In the genomic region with DNA sequence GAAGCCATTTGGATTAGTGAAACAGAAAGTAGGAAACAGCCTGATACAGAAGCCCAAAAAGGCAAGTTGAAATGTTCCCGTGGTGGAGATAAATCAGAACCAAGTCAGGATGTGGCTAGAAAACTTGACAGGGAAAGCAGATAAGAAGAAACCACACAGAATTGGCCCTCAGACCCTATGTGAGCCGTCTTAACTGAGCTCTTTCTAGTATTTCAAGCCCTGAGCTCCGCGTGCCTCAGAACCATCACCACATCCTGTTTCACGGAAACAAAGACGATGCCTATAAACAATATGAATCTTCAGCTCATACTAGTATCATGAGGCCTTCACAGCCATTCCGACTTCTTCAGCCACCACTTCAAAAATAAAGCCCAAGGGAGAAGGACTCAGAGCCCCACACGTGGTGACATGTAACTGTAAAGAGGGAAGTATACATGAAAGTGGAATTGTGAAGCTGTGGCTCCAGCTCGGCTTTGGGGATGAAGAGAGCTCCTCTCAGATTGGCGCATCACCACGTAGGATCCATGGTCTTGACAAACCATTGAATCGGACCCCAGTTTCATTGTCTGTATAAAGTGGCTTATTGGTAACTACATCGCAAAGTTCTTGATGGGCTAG, we compare ENCODE assay signal across 15 mouse cellular contexts.
DNase-seq lines count a peak whose midpoint lies in the region; ATAC-seq and TF ChIP-seq lines count a peak whose summit lies in the region.
"Had no signal": no experiment of that assay in that cellular context is flagged by ENCODE, and none has a peak within 500 bp of the region (broad histone marks: within the 10 kb centered on the region; RNA-seq: fewer than 3 reads in every experiment).

No protein-coding gene starts in this region.

- no peak for TF ChIP-seq RAD21 in CH12.LX (IDR thresholded peaks at IDR 0.05; ENCODE audit: low read depth, low read length)

- no peak overlapping the region for H3K27ac ChIP-seq in kidney, postnatal 0 days
- H3K27ac ChIP-seq in CH12.LX (ENCODE audit: insufficient read depth, low read depth) = no peak overlapping the region
- no peak overlapping the region for H3K27ac ChIP-seq in heart, embryonic 11.5 days (ENCODE audit: low read depth, low read length)
- H3K27ac ChIP-seq: limb, embryonic 15.5 days had no signal

- intact Hi-C loops in left cerebral cortex, postnatal 36 days (cut with DNase I) = no loop called here

- WGBS in kidney, postnatal 0 days = 82% methylated on average over 13 of the region's 13 CpGs
- 79% methylated on average over 13 of the region's 13 CpGs for WGBS in heart, embryonic 11.5 days (ENCODE audit: insufficient replicate concordance)

- no peaks in the 10 kb centered on the region for H3K4me1 ChIP-seq in kidney, postnatal 0 days (replicated peaks; ENCODE audit: insufficient read depth, low read length)
- no peaks in the 10 kb centered on the region for H3K4me1 ChIP-seq in CH12.LX (ENCODE audit: control insufficient read depth in 1 of 2, insufficient read depth in 2 of 2)
- no peaks in the 10 kb centered on the region; the same call in 1 of the 2 replicates for H3K4me1 ChIP-seq in heart, embryonic 11.5 days (ENCODE audit: control insufficient read depth, insufficient read depth, low read length)

- no peaks in the 10 kb centered on the region for H3K9me3 ChIP-seq in kidney, postnatal 0 days (replicated peaks; ENCODE audit: low read length)
- H3K9me3 ChIP-seq in CH12.LX (replicated peaks; ENCODE audit: low read length) = no peaks in the 10 kb centered on the region
- H3K9me3 ChIP-seq in heart, embryonic 11.5 days (replicated peaks; ENCODE audit: control insufficient read depth, low read length) = no peaks in the 10 kb centered on the region
- H3K9me3 ChIP-seq: limb, embryonic 15.5 days had no signal

- ATAC-seq in kidney, postnatal 0 days (replicated peaks; ENCODE audit: low FRiP score, low read depth) = no peak
- ATAC-seq in heart, embryonic 11.5 days (replicated peaks; ENCODE audit: insufficient number of reproducible peaks, low FRiP score, low TSS enrichment) = no peak
- ATAC-seq: forebrain, postnatal 0 days; intestine, embryonic 16.5 days had no signal

- no peak overlapping the region for H3K9ac ChIP-seq in kidney, postnatal 0 days (ENCODE audit: low read depth, low read length)
- no peak overlapping the region for H3K9ac ChIP-seq in CH12.LX (ENCODE audit: insufficient read depth, low read depth)
- no peak overlapping the region for H3K9ac ChIP-seq in heart, embryonic 11.5 days (ENCODE audit: low read depth, low read length)
- H3K9ac ChIP-seq: forebrain, postnatal 0 days; limb, embryonic 15.5 days had no signal

- H3K79me2 ChIP-seq in CH12.LX (replicated peaks; ENCODE audit: control insufficient read depth, extremely low read depth, insufficient read depth, poor library complexity, severe bottlenecking) = no peaks in the 10 kb centered on the region

- no peaks in the 10 kb centered on the region for H3K27me3 ChIP-seq in kidney, postnatal 0 days (ENCODE audit: insufficient read depth, low read length)
- no peaks in the 10 kb centered on the region for H3K27me3 ChIP-seq in CH12.LX (replicated peaks)
- no peaks in the 10 kb centered on the region for H3K27me3 ChIP-seq in heart, embryonic 11.5 days (ENCODE audit: control insufficient read depth, insufficient read depth, low read length)
- H3K27me3 ChIP-seq: limb, embryonic 15.5 days had no signal

- H3K4me2 ChIP-seq in kidney, postnatal 0 days (ENCODE audit: low read length) = no peak overlapping the region
- H3K4me2 ChIP-seq in CH12.LX (ENCODE audit: insufficient read depth, low read depth, poor library complexity, severe bottlenecking) = 0 out of 2 replicates have a peak overlapping the region, but pooled peaks have one; percentile 11
- H3K4me2 ChIP-seq in heart, embryonic 11.5 days = no peak overlapping the region
- H3K4me2 ChIP-seq: limb, embryonic 15.5 days had no signal

- no peaks in the 10 kb centered on the region for H3K36me3 ChIP-seq in kidney, postnatal 0 days (ENCODE audit: insufficient read depth, low read length)
- no peaks in the 10 kb centered on the region for H3K36me3 ChIP-seq in CH12.LX (replicated peaks in 1 of 2; ENCODE audit: control insufficient read depth in 1 of 2, insufficient read depth in 1 of 2, low read length in 1 of 2)
- H3K36me3 ChIP-seq in heart, embryonic 11.5 days (ENCODE audit: control insufficient read depth, insufficient read depth, low read length) = no peaks in the 10 kb centered on the region
- H3K36me3 ChIP-seq: limb, embryonic 15.5 days had no signal

- peak; percentile 24 for DNase-seq in kidney, postnatal 0 days (ENCODE audit: low spot score)
- DNase-seq in kidney, postnatal 25 days = no peak
- DNase-seq in CH12.LX (ENCODE audit: extremely low read depth) = no peak
- peak; percentile 26 for DNase-seq in kidney, postnatal 14 days
- DNase-seq in thymus, postnatal 10 days (ENCODE audit: low spot score in 2 of 2) = peak; percentile 9 to 16
- no peak for DNase-seq in left cerebral cortex, postnatal 36 days (ENCODE audit: low spot score in 2 of 2)
- no peak for DNase-seq in frontal cortex, postnatal 10 days (ENCODE audit: low spot score in 2 of 2)
- DNase-seq: cerebellum, postnatal 36 days; forebrain, postnatal 0 days; heart, postnatal 4 days; lung, postnatal 36 days; right cerebral cortex, postnatal 4 days had no signal

- TF ChIP-seq POLR2A in CH12.LX (IDR thresholded peaks at IDR 0.05; ENCODE audit: low read depth, low read length) = no peak

- H3K4me3 ChIP-seq in kidney, postnatal 0 days (replicated peaks; ENCODE audit: low read depth, low read length) = no peak overlapping the region
- no peak overlapping the region for H3K4me3 ChIP-seq in CH12.LX (replicated peaks in 1 of 3; ENCODE audit: low read depth in 2 of 3, low read length in 2 of 3, poor library complexity in 1 of 3)
- no peak overlapping the region for H3K4me3 ChIP-seq in heart, embryonic 11.5 days (ENCODE audit: low read depth, low read length)
- H3K4me3 ChIP-seq: limb, embryonic 15.5 days had no signal

- dilution Hi-C loops in CH12.LX (cut with MboI; ENCODE audit: extremely low pct_ligation_motif_present, extremely low pct_unique_long_range_greater_than_20kb, low sequenced_read_pairs) = no loop called here

- no peak for TF ChIP-seq CTCF in kidney, postnatal 0 days (IDR thresholded peaks at IDR 0.05; ENCODE audit: low read depth)
- TF ChIP-seq CTCF in CH12.LX (conservative IDR thresholded peaks at IDR 0.05 in 1 of 2, IDR thresholded peaks at IDR 0.05 in 1 of 2; ENCODE audit: low read depth in 2 of 2, low read length in 2 of 2) = no peak

- in situ Hi-C loops in CH12.LX (cut with MboI; ENCODE audit: low pct_ligation_motif_present, low pct_unique_long_range_greater_than_20kb, low sequenced_read_pairs) = no loop called here

- no peak for TF ChIP-seq EP300 in CH12.LX (IDR thresholded peaks at IDR 0.05; ENCODE audit: low read length)

TF ChIP-seq in CH12.LX, 34 proteins besides CTCF, POLR2A, EP300 and RAD21:
- TF ChIP-seq ELF1 (IDR thresholded peaks at IDR 0.05; ENCODE audit: low read depth, low read length) (no peak), USF2 (conservative IDR thresholded peaks at IDR 0.05; ENCODE audit: low read depth, low read length) (no peak), ETS1 (conservative IDR thresholded peaks at IDR 0.05; ENCODE audit: low read depth, low read length) (no peak), MYC (IDR thresholded peaks at IDR 0.05; ENCODE audit: low read depth, low read length) (no peak), JUND (conservative IDR thresholded peaks at IDR 0.05; ENCODE audit: low read depth, low read length) (no peak), HCFC1 (IDR thresholded peaks at IDR 0.05; ENCODE audit: low read depth, low read length) (no peak)
TF ChIP-seq in CH12.LX: peak in this region for 0.

Comparison
In these comparisons a context has a peak if more than half of its experiments do, and no peak if none do; other contexts are left out.
1. DNase-seq: peak in kidney, postnatal 0 days (single experiment), kidney, postnatal 14 days (single experiment) and thymus, postnatal 10 days (2 of 2); none in kidney, postnatal 25 days (0 of 2), CH12.LX (single experiment), left cerebral cortex, postnatal 36 days (0 of 2) and frontal cortex, postnatal 10 days (0 of 2).